Mouse (Mus musculus): ENCODE results near the gene Ccdc86.

Gene Ccdc86

GRCm38 (mm10) chr19:10907891-10908290, 41.2 kb downstream of the Ccdc86 start:
- peak; percentile 63 for DNase-seq (ENCODE audit: low read depth)

GRCm38 (mm10) chr19:10905728-10906000, 43.4 kb downstream of the Ccdc86 start:
- no peak for DNase-seq (ENCODE audit: low read depth)

GRCm38 (mm10) chr19:10904927-10905727, 43.9 kb downstream of the Ccdc86 start:
- no peak for DNase-seq (ENCODE audit: low read depth)

- no peak for DNase-seq (ENCODE audit: low read depth)
Measured at GRCm38 (mm10) chr19:10904512-10904911, 44.6 kb downstream of the Ccdc86 start.

- no peak for DNase-seq (ENCODE audit: low read depth)
Measured at GRCm38 (mm10) chr19:10901046-10901445, 48.0 kb downstream of the Ccdc86 start.

GRCm38 (mm10) chr19:10900315-10900714, 48.8 kb downstream of the Ccdc86 start:
- no peak for DNase-seq (ENCODE audit: low read depth)

- no peak for DNase-seq (ENCODE audit: low read depth)
Measured at GRCm38 (mm10) chr19:10897491-10897890, 51.6 kb downstream of the Ccdc86 start.

GRCm38 (mm10) chr19:10896849-10897248, 52.2 kb downstream of the Ccdc86 start:
- no peak for DNase-seq (ENCODE audit: low read depth)

GRCm38 (mm10) chr19:10895708-10896107, 53.4 kb downstream of the Ccdc86 start:
- DNase-seq (ENCODE audit: low read depth) = no peak

GRCm38 (mm10) chr19:10895016-10895528, 54.0 kb downstream of the Ccdc86 start, which contains the start of gene Prpf19:
Gene Prpf19 (plus strand): TSS chr19:10895231.
- peak; percentile 97 for DNase-seq (ENCODE audit: low read depth)

- no peak for DNase-seq (ENCODE audit: low read depth)
Measured at GRCm38 (mm10) chr19:10892201-10892600, 56.9 kb downstream of the Ccdc86 start.

All from naive thymus-derived CD4-positive, alpha-beta T cell, adult 2 months (primary cell).